Mouse (Mus musculus) limb, embryonic 13.5 days (tissue): ENCODE measurements around the gene Ten1. TPM values are rescaled to one million over a fixed set of nuclear protein-coding genes. Genes with fewer than 3 reads are reported as not detected.
A peak's percentile ranks its signal among the peaks of the same experiment; 100 is the strongest.

Experiments used
- ATAC-seq: fragments of 200-750 bp; cut with Nextera tagmentation; 2 replicates; pipeline ENCODE4 v1.8.0; 2017; ENCODE audit warnings: low read depth, moderate number of reproducible peaks, moderate TSS enrichment; ENCODE audit not compliant: low FRiP score
- H3K27ac ChIP-seq: fragments of 300-500 bp; sonication (generic); 2 replicates; pipeline ENCODE4 v1.5.1; 2015; ENCODE audit warnings: inconsistent platforms, mild to moderate bottlenecking, moderate library complexity
- H3K27me3 ChIP-seq: fragments of 300-500 bp; sonication (generic); 2 replicates; pipeline ENCODE4 v1.6.1; 2015; ENCODE audit warnings: mild to moderate bottlenecking, inconsistent platforms
- H3K36me3 ChIP-seq: fragments of 300-500 bp; sonication (generic); 2 replicates; pipeline ENCODE4 v1.6.1; 2015; ENCODE audit warnings: inconsistent platforms, mild to moderate bottlenecking, moderate library complexity
- H3K4me1 ChIP-seq: fragments of 300-500 bp; sonication (generic); 2 replicates; pipeline ENCODE4 v1.6.1; 2015; ENCODE audit warnings: inconsistent platforms
- H3K4me2 ChIP-seq: fragments of 300-500 bp; sonication (generic); replicated peaks from 2 replicates; pipeline ENCODE4 v1.6.1; 2015; ENCODE audit warnings: inconsistent platforms, mild to moderate bottlenecking, moderate library complexity
- H3K4me3 ChIP-seq: fragments of 300-500 bp; sonication (generic); 2 replicates; pipeline ENCODE4 v1.5.1; 2015; ENCODE audit warnings: moderate library complexity, mild to moderate bottlenecking, inconsistent platforms
- H3K9ac ChIP-seq: fragments of 300-500 bp; sonication (generic); 2 replicates; pipeline ENCODE4 v1.6.1; 2015; ENCODE audit warnings: mild to moderate bottlenecking, inconsistent platforms
- H3K9me3 ChIP-seq: fragments of 300-500 bp; sonication (generic); 2 replicates; pipeline ENCODE4 v1.6.1; 2016; ENCODE audit warnings: inconsistent platforms
- WGBS: fragments of 180-500 bp; shearing (Covaris S2); methylation state at CpG from one replicate; pipeline ENCODE4 v1.1.7; 2015; 5-methylcytosine and 5-hydroxymethylcytosine counted together
- polyA plus RNA-seq: library from polyadenylated mRNA; unstranded; fragments of >200 nt; fragmentation: Nextera tagmentation; extraction: Ambion mirVana; gene quantifications from 2 replicates; pipeline ENCODE4 v1.2.1, GENCODE M21; 2015

Gene Ten1
- polyA plus RNA-seq, 1 experiment from 2014 or later = 72.1 TPM

- Histone ChIP-seq H3K36me3 (0 out of 2 replicates have a peak, but pooled peaks cover 3% of the 10 kb centered on the region), H3K27me3 (peaks cover 35% of the 10 kb centered on the region), H3K4me1 (peaks cover 33% of the 10 kb centered on the region), H3K9ac (0 out of 2 replicates have a peak overlapping the region, but pooled peaks have one; percentile 13), H3K4me3 (no peak overlapping the region), H3K27ac (peak overlapping the region; percentile 75), H3K9me3 (peaks cover 10% of the 10 kb centered on the region), H3K4me2 (no peak overlapping the region)
- 52% methylated on average over 7 of the region's 7 CpGs for WGBS
- peak; percentile 60 for ATAC-seq
Measured at GRCm38 (mm10) chr11:116218737-116219400, 20.2 kb downstream of the Ten1 start.

DNA sequence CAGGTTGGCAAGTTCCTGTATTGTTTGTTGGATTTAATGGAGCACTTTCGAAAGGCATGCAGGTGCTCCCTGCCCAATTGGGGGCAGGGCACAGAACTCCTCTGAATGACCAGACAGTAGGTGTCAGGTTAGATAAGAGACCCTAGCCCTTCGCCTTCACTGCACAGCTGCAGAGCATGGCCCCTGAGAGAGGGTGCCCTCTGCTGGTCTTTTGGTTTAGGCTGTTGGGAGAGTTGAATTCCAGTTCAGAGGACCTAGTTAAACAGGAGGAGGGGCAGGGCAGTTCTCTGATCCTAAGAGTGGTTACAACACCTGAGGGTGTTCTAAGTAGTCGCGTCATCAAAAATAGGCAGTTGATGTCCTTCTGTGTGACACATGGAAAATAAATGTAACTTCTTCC is 21.2 kb downstream of the Ten1 start:
- peaks cover 10% of the 10 kb centered on the region for H3K9me3 ChIP-seq
- peaks cover 43% of the 10 kb centered on the region for H3K27me3 ChIP-seq
- no peak overlapping the region for H3K9ac ChIP-seq
- H3K27ac ChIP-seq = no peak overlapping the region
- 19% methylated on average over 4 of the region's 4 CpGs for WGBS
- no peak for ATAC-seq
- no peak overlapping the region for H3K4me3 ChIP-seq
- no peak overlapping the region for H3K4me2 ChIP-seq
- peaks cover 3% of the 10 kb centered on the region; the same call in 1 of the 2 replicates for H3K36me3 ChIP-seq
- H3K4me1 ChIP-seq = peaks cover 33% of the 10 kb centered on the region

DNA sequence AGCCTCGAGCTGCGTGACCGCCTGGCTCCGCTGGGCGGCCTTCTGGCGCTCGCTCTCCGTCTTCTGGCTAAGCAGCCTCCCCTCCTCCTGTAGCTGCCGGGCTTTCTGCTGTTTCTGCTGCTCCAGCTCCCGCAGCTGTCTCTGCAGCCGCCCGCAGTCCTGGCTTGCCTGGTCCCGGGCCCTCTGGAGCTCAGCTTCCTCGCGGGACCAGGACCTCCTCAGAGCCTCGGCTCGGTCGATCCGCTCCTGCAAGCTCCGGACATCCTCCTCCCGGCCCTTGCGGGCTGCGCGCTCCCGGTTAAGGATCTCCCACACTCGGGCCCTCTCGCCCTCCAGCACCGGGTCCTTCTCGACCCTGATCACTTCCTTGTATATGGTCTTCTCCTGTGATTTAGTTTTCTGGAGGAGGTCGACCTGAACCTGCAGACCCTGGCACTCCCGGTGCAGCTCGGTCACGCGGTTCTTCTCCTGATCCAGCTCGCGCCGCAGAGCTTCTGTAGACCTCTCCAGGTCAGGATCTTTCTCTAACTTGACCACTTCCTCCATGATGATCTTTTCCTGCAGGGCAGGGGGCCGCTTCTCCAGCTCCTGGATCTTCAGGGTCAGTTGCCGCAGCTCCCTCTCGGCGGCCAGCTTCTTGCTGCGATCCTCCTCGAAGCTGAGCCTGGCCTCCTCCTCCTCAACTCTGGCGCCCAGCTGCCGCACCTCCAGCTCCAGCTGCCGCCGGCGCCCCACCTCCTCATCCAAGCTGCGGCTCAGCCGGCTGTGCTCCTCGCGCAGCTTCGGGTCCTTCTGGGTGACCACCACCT is 23.5 kb downstream of the Ten1 start:
- Histone ChIP-seq H3K9ac (peak overlapping the region; percentile 65), H3K4me2 (peak overlapping the region; percentile 75), H3K27me3 (peaks cover 48% of the 10 kb centered on the region), H3K36me3 (peaks cover 4% of the 10 kb centered on the region), H3K4me1 (peaks cover 33% of the 10 kb centered on the region), H3K9me3 (peaks cover 10% of the 10 kb centered on the region), H3K27ac (no peak overlapping the region), H3K4me3 (peak overlapping the region; percentile 47)
- no peak for ATAC-seq
- WGBS = 10% methylated on average over 53 of the region's 53 CpGs

DNA sequence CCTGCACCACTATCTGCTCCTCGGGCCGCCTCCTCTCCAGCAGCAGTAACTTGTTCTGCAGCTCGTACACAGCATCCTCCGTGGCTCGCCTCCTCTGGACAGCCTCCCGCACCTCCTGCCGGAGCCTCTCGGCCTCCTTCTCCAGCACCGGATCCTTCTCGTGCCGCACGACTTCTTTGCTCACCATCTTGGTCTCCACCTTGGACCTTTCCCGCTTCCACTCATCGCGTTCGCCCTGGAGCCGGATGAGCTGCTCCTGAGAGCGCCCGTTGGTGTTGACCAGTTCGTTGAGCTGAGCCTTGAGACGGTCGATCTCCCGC is 24.0 kb downstream of the Ten1 start:
- Histone ChIP-seq H3K4me1 (peaks cover 33% of the 10 kb centered on the region), H3K4me3 (peak overlapping the region; percentile 47), H3K9ac (peak overlapping the region; percentile 65), H3K36me3 (peaks cover 4% of the 10 kb centered on the region), H3K27me3 (peaks cover 48% of the 10 kb centered on the region), H3K27ac (no peak overlapping the region), H3K4me2 (peak overlapping the region; percentile 75), H3K9me3 (peaks cover 10% of the 10 kb centered on the region)
- ATAC-seq = no peak
- 14% methylated on average over 23 of the region's 23 CpGs for WGBS

- Histone ChIP-seq H3K27ac (no peak overlapping the region), H3K4me2 (no peak overlapping the region), H3K4me1 (peaks cover 16% of the 10 kb centered on the region), H3K9me3 (peaks cover 4% of the 10 kb centered on the region), H3K9ac (no peak overlapping the region), H3K36me3 (peaks cover 4% of the 10 kb centered on the region), H3K4me3 (no peak overlapping the region), H3K27me3 (peaks cover 38% of the 10 kb centered on the region)
- ATAC-seq = no peak
- 0% methylated on average over 2 of the region's 2 CpGs for WGBS
Measured at GRCm38 (mm10) chr11:116226414-116226813, 27.8 kb downstream of the Ten1 start.

- H3K36me3 ChIP-seq = peaks cover 4% of the 10 kb centered on the region
- WGBS = 66% methylated on average over 4 of the region's 4 CpGs
- no peak for ATAC-seq
Measured at GRCm38 (mm10) chr11:116228699-116229098, 30.0 kb downstream of the Ten1 start.

DNA sequence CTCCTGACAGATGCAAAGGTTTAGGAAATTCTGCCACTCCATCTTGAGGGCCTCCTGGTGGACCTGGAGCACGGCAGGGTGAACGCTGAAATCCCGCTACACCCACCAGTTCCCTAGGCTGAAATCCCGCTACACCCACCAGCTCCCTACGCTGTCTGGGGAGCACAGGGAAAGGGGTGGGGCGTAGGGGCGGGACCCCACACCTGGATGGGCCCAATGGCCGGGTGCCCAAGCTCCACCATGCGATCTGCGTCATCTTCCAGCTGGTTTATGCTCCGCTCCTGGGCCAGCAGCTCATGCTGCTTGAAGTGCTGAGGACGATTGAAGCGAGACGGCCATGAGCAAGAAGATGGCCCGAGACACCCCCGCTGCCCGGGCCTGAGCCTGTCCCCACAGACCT is 33.8 kb downstream of the Ten1 start:
- 28% methylated on average over 17 of the region's 17 CpGs for WGBS
- ATAC-seq = peak; percentile 35; the same call in 1 of the 2 replicates
- no peak overlapping the region for H3K27ac ChIP-seq
- H3K4me2 ChIP-seq = peak overlapping the region; percentile 52
- no peaks in the 10 kb centered on the region; the same call in 1 of the 2 replicates for H3K36me3 ChIP-seq
- H3K9me3 ChIP-seq = no peaks in the 10 kb centered on the region
- peaks cover 16% of the 10 kb centered on the region for H3K27me3 ChIP-seq
- peak overlapping the region; percentile 35; the same call in 1 of the 2 replicates for H3K9ac ChIP-seq
- H3K4me1 ChIP-seq = peaks cover 4% of the 10 kb centered on the region
- H3K4me3 ChIP-seq = peak overlapping the region; percentile 23

More at GRCm38 (mm10) chr11:116228699-116229098, 30.0 kb downstream of the Ten1 start:
- Histone ChIP-seq H3K4me1 (peaks cover 4% of the 10 kb centered on the region), H3K27me3 (peaks cover 24% of the 10 kb centered on the region), H3K4me2 (no peak overlapping the region), H3K4me3 (no peak overlapping the region), H3K27ac (no peak overlapping the region), H3K9me3 (no peaks in the 10 kb centered on the region), H3K9ac (no peak overlapping the region)

DNA sequence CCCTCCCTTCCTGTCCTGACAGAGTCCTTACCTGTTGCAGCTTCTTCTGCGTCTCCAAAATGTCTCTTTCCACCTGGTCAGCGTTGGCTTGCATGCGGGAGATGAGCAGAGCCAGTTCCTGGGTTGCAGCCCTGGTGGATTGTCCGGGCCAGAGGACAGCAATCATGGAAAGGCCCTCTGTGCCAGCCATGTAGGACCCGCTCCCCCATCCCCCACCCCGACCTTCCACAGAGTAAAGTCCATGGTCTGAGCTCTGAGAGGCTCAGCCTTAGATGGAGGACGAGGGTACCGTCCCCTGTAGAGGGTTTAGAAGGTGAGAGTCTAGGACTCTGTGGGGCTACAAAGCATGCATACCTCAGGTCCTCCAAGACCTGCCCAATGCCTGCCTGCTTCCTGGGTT is 36.2 kb downstream of the Ten1 start:
- no peak overlapping the region for H3K4me3 ChIP-seq
- ATAC-seq = no peak
- no peak overlapping the region for H3K4me2 ChIP-seq
- WGBS = 84% methylated on average over 8 of the region's 8 CpGs
- H3K9me3 ChIP-seq = no peaks in the 10 kb centered on the region
- peaks cover 30% of the 10 kb centered on the region for H3K27me3 ChIP-seq
- H3K9ac ChIP-seq = no peak overlapping the region
- H3K4me1 ChIP-seq = peaks cover 17% of the 10 kb centered on the region
- H3K27ac ChIP-seq = no peak overlapping the region
- H3K36me3 ChIP-seq = no peaks in the 10 kb centered on the region

DNA sequence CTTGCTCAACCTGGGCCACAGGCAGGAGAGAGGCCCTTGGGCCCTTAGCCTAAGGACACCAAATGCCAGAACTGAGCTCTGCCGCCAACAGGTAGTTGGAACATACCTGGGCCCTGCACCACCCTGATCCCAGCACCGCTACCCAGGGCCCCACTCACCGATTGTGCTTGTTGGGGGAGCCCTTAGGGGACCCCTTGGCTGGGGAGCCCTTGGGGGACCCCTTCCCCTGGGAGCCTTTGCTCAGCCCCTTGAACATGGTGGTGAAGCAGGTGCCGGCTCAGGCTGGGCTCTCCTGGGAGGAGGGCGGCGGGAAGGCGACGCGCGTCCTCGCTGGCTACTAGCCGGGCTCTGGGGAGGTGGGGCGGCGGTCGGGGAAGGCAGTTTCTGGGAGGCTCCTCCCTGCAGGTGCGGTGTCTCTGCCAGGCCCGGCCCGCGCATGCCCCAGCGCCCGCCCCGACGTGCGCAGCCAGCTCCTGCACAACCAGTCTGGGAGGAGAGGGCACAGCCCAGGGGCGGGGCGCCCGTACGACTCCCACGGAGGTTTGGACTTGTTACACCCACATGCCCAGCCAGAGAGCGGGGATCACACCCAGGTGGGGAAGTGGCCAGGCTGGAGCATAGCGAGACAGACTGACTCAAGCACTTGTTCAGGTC is 39.2 kb downstream of the Ten1 start, which contains the start of gene Evpl:
Evpl (minus strand) TSS at position 336 of the 654 bp plus-strand sequence.
- Histone ChIP-seq H3K4me3 (peak within 1 kb of the TSS; percentile 27), H3K4me2 (peak within 1 kb of the TSS; percentile 50), H3K9me3 (no peaks in the 10 kb centered on the region), H3K27ac (no peak within 1 kb of the TSS), H3K27me3 (peaks cover 28% of the 10 kb centered on the region), H3K36me3 (peaks cover 1% of the 10 kb centered on the region; the same call in 1 of the 2 replicates), H3K9ac (peak within 1 kb of the TSS; percentile 32; the same call in 1 of the 2 replicates), H3K4me1 (peaks cover 26% of the 10 kb centered on the region)
- peak; percentile 17; the same call in 1 of the 2 replicates for ATAC-seq
- WGBS = 14% methylated on average over 31 of the region's 31 CpGs

- Histone ChIP-seq H3K4me2 (no peak overlapping the region), H3K4me1 (peaks cover 26% of the 10 kb centered on the region), H3K9me3 (no peaks in the 10 kb centered on the region), H3K4me3 (no peak overlapping the region), H3K36me3 (peaks cover 21% of the 10 kb centered on the region), H3K27ac (no peak overlapping the region), H3K27me3 (peaks cover 21% of the 10 kb centered on the region), H3K9ac (no peak overlapping the region)
- ATAC-seq = no peak
- 11% methylated on average over 7 of the region's 7 CpGs for WGBS
Measured at GRCm38 (mm10) chr11:116239797-116240196, 41.1 kb downstream of the Ten1 start.

DNA sequence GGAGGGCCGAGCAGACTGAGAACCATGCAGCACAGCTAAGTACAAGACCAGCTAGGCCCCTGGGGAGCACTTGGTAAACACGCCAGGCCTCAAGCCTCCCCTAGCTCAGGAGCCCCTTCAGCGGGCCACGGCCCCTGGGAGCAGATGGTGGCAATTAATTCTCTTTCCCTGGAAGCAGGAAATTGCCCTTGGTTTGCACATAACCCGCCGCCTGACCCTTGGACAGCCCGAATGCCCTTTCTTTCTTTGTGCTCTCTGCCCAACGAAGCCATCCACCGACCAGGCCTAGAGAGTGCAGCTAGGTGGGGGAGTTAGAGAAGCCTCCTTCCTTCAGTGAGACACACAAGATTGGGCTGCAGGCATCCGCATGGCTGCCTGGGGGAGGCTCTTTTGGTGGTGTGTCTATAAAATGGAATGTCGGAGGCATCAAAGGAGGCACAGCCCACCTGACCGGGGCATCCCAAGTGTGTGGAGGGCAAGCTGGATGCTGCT is 43.1 kb downstream of the Ten1 start:
- H3K4me1 ChIP-seq = peaks cover 26% of the 10 kb centered on the region
- peak overlapping the region; percentile 33; the same call in 1 of the 2 replicates for H3K27ac ChIP-seq
- peak overlapping the region; percentile 57 for H3K9ac ChIP-seq
- WGBS = 9% methylated on average over 12 of the region's 12 CpGs
- no peak overlapping the region for H3K4me2 ChIP-seq
- no peak for ATAC-seq
- peaks cover 20% of the 10 kb centered on the region for H3K27me3 ChIP-seq
- H3K36me3 ChIP-seq = peaks cover 41% of the 10 kb centered on the region
- no peak overlapping the region for H3K4me3 ChIP-seq
- H3K9me3 ChIP-seq = no peaks in the 10 kb centered on the region
